Mouse (Mus musculus) CD4-positive helper T cell, adult 2 months (primary cell): ENCODE data around the gene Tesc.
A peak's percentile ranks its signal among the peaks of the same experiment; 100 is the strongest.

Experiments
- DNase-seq: peaks from one replicate; pipeline ENCODE4 v3.0.0-alpha.2; 2012; ENCODE audit warnings: low read depth, missing footprints, low spot score

Gene Tesc

GRCm38 (mm10) chr5:118043761-118044160, 16.2 kb downstream of the Tesc start:
- no peak for DNase-seq

- DNase-seq, result no peak
These were observed 17.4 kb downstream of the Tesc start for GRCm38 (mm10) chr5:118044907-118045306.

DNA sequence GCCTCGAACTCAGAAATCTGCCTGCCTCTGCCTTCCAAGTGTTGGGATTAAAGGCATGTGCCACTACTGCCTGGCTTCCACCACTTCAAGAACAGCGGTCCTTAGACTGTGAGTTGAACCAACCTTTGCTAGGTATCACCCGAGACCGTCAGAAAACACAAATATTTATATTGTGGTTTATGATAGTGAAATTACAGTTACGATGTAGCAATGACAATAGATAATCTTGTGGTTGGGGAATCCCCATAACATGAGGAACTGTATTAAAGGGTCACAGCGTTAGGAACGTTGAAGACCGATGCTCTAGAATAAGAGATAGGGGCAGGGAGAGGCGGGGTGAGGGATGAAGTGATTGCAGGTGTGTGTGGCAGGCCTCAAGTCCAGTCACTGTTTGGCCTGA, 17.8 kb downstream of the Tesc start:
- peak; percentile 53 for DNase-seq

DNA sequence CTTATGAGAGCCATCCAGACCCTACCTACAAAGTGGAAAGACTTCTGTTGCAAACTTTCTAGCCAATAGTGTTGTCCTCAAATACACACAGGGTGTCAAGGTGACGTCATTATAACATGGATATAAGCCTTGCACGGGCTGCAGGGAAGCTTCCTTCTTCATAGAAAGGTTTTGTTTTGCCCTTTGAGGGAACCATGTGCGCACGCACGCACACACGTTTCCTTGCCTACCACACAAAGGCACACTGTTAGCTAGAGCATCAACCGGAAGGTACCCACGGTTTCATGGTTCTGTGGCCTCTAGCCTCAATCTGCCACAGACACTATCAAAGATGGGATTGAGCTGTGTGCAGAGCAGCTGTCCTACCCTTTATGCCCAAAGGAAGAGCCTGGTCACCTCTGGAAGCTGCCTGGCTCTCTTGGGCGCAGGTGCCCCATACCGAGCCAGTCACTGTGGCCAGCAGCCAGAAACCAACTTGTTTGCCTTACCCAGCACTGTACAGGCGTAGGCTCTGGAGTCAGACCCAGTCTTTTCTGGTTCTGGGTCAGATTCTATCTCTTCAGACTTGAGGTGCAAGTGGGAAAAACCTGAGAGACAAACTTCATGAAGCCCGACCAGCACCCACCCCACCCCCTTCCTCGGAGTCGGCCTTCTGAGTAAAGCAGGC, 19.7 kb downstream of the Tesc start:
- peak; percentile 80 for DNase-seq

DNA sequence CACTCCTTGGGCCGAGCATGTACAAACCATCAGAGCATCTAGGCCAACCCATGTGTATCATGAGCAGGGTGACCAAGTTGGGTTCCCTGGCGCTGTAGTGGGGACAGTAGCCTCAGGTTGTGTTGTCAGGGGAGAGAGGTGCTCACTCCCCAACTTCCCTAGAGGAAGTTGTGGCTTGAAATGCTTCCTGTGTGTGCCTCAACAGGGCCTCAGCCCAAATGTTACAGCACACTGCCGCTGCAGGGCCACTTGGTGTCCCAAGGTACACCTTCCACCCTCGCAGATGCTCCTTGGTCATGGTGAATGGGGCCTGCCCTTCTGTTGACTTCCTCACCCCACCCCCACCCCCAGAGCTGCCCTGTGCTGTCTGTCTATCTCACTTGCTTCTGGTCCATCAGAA, 20.9 kb downstream of the Tesc start:
- DNase-seq, result peak; percentile 53

- DNase-seq, result no peak
These were observed 21.4 kb downstream of the Tesc start for GRCm38 (mm10) chr5:118048928-118049327.

GRCm38 (mm10) chr5:118050743-118051142, 23.2 kb downstream of the Tesc start:
- DNase-seq, result no peak

DNA sequence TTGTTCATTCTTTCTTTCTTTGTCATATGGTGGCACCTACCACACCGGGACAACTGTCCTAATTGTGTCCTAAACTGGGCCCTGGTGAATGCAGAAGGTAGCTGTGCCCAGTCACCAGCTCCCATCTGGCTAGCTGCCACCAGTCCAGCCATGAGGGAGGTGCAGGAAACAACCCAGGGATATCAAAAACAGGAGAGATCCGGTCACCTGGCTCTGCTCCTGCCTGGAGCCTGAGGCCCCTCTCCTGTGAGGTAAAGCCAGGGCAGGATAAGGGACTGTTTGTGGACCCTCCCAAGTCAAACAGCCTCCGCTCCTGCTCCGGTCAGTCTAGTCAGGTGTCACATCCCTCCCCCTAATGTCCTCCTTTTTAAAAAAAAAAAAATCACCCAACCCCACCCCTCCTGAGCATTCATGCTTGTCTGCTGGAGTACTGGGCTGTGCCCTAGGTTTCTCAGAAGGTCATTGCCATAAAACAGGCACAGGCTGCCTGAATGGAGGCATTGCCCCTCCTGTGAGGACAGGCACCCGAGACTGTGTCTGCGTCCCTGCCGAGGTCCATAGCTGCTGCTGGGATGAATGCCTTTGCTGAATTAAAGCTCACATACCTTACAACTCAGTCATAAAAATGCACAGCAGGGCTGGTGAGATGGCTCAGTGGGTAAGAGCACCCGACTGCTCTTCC, 24.6 kb downstream of the Tesc start:
- no peak for DNase-seq

DNA sequence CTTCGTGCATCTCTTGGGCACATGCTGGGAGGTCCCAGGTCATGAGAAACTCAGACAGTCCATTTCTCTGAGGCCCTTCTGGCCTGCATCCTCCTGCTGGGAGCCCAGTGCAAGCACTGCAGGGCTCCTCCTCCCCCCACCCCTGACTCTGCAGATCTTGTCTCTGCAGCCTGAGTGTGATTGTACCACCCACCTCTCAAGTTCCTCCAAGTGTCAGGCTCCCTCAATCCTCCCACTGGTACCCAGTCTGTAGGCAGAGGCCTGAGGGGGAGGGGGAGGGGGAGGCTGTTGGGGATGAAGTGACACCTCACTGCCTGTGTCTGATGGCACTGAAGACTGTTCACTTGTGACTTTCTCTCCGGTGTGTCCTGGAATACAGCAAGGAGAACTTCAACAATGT, 25.7 kb downstream of the Tesc start:
- no peak for DNase-seq

DNA sequence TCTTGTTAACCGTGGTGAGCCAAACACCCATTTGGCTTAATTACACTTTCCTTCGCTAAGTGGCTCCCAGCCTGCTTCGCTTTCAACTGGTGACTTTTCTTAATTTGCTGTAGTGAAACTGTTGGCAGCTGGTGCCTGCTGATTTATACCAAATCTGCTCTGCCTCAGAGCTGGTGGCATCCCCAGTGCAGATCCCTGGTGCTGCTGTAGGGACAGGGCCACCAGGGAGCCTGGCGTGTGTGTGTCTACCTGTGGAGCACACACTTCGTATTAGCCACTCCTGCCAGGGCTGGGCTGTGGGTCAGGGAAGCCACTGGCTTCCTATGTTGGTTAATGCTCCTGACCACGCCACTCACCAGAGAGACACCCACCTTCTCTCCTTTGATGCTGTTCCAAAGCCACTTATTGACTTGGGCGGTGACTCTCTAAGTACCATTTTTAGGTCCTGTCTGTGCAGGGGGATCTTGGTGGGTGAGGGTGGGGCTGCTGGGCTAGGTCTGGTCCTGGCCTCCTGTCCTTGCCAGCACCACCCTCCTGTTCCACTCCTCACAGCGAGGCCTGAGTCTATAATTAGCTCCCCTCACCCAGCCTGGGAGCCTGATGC, 30.1 kb downstream of the Tesc start:
- DNase-seq, result no peak

- no peak for DNase-seq
These were observed 31.3 kb downstream of the Tesc start for GRCm38 (mm10) chr5:118058858-118059257.

- no peak for DNase-seq
These were observed 32.1 kb downstream of the Tesc start for GRCm38 (mm10) chr5:118059646-118060045.

- no peak for DNase-seq
These were observed 33.8 kb downstream of the Tesc start for GRCm38 (mm10) chr5:118061391-118061790.

DNA sequence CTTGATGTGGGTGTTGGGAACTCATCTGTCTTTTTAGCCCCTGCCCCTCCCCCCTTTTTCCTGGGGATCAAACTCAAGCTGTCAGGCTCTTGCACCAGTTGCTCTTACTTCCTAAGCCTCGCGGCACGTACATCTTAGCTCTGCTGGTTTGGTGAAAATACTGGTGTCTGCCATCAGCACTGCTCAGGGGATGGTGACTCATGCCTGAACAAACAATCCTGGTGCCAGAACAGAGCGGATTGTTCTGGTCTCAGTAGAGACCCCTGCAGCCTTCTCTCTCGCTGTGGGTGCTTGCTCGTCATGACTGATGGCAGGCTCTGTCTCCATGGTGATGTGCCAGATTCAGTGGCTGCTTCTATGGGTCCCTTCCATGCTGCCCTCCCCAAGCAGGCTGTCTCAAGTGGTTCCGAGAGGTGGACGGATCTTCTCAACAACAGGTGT, 35.7 kb downstream of the Tesc start:
- no peak for DNase-seq

DNA sequence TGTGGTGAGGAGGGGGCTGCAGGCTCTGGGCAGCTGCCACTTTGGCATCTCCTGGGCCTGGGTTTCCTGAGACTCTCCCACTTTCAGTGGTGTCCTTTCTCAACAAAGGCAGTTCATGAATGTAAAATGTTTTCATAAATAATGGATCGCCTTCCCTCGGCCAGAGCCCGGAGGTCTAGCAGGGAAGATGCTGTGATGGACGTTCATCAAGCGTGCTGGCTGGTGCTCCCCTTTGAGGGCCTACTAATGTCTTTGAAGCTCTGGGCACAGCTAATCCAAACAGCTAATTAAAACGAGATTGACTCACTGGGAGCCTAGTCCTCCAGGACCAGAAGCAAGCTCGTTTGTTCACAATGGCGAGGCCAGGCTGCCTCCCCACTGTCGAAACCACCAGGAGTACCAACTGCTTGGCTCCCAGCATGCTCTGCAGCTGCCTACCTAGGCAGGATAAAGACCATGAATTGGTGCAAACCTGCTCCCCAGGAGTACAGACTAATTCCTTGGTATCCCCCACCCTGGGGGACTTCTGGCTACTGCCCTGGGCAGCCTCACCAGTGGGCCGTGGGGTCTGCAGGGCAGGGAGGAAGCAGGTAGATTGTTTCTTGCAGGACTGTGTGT, 36.9 kb downstream of the Tesc start:
- no peak for DNase-seq

GRCm38 (mm10) chr5:118065516-118066255, 38.1 kb downstream of the Tesc start:
- no peak for DNase-seq

- DNase-seq, result peak; percentile 63
These were observed 39.3 kb downstream of the Tesc start for GRCm38 (mm10) chr5:118066828-118067227.

DNA sequence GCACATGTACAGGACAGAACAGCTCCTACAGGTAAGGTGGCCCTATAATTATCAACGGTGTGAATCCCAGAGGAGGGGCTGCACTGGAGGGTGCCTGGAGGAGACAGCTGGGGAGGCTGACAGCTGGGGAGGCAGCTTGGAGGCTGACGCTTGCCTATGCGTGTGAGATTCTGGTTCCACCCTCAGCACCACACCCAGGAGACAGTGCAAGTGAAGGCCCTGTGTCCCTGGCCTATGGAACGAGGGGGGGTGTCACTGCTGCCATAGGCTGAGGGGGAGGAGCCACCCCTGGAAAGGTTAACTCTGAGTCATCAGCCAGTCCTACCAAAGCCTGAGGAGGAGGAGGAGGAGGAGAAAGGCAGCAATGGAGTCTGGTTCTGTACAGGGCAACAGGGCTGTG, 40.0 kb downstream of the Tesc start:
- DNase-seq, result no peak

DNA sequence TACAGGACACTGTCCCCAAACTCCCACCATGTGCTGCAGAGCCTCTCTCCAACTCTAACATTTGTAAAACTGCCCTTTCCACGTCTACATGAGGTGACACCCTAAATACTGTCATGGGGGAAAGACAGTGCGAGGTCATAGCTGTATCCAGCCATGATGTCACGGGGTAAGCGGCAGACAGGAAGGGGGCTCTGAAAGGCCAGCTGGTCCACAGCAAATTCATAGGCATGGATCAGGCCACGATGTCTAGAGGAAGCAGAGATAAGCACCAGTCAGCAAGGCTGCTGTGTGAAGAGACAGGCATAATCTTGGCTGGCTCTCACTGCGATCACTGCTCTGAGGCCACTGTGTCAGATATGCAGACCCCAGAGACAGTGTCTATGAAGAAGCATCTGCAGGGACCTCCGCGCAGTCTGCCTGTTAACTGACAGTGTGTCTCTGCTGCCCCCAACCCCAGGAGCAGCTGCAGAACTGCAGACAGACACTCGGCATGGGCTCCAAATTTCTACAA, 40.5 kb downstream of the Tesc start:
- no peak for DNase-seq

DNA sequence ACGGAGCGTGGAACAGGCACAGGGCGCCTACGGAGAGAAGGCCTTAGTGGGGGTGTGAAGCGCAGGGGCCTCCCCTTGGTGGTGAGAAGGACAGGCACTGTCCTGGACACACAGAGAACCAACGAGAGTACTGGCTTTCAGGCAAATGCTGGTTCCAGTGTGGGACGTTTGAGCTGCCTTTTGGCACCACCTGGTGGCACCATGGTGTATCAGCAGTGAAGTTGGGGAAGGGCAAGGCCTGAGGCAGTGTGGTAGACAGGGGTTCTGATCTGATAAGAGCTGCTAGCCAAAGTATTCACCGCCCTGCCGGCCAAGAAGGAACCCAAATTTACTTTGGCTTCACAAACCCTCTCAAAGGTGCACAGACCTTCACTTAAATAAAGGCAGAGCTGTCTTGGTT, 41.8 kb downstream of the Tesc start:
- DNase-seq, result peak; percentile 79

- DNase-seq, result no peak
These were observed 44.2 kb downstream of the Tesc start for GRCm38 (mm10) chr5:118071766-118072165.
